Mouse (Mus musculus): Measurements from ENCODE around the gene Tff3. TPM values are rescaled to one million over a fixed set of nuclear protein-coding genes. Genes with fewer than 3 reads are reported as not detected.

Gene Tff3
- total RNA-seq, 2 experiments from 2014 or later = not detected

DNA sequence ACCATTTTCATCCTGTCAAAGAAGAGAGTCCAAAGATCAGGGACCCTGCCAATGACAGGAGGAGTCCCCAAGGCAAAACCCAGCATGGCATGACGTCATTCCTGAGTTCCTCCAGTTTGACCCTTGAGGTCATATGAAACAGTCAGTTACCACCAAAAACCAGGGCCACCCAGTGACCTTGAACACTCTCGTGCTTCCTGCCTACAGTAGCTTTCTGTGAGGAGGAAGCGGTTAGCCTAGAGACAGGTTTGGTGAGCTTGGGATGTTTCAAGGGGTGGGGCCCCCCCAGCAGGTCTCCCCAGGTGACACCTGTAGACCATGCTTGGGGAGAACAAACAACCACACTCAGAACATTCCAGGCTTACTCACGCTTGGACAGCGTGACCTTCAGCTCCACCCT, 51.9 kb downstream of the Tff3 start:
- DNase-seq (ENCODE audit: low spot score in 2 of 2) = no peak

DNA sequence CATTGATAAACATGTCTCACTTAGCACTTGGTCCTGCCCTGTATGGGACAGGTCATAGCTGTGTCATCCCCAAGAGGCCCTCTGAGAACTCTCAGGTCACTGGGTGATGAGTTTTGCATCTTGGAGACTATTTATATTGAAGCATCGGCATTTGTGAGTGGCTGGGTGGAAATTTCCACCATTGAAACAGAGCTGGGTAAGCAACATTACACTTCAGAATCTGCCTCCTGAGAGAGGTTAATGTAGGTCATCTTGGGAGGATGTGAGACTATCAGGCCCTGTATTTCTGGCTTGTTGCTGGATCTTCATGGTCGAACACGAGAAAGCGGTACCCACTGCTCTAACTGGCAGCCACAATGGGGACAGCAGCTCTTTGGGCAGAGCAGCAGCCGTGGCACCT, 54.0 kb downstream of the Tff3 start:
- DNase-seq (ENCODE audit: low spot score in 2 of 2) = no peak

Other genes starting within 250 kb of the Tff3 start
- gene Glp1r, start 227.8 kb downstream of the Tff3 start, total RNA-seq (2021) = 1 to 10 TPM; 1.5 to 1.6 TPM
- under 1 TPM; 0.22 to 0.23 TPM for gene Umodl1, start 175.0 kb downstream of the Tff3 start, total RNA-seq (2021)
- 10 to 100 TPM; 28.1 to 30.5 TPM for gene Abcg1, start 72.0 kb downstream of the Tff3 start, total RNA-seq (2021)
- not detected for gene Tff2, start 14.6 kb upstream of the Tff3 start, total RNA-seq (2021)
- gene Tff1, start 35.6 kb upstream of the Tff3 start, total RNA-seq (2021) = not detected
- not detected for gene Tmprss3, start 69.3 kb upstream of the Tff3 start, total RNA-seq (2021)
- 1 to 10 TPM in 1 of 2 experiments, under 1 TPM in 1; 0.51 to 1.5 TPM for gene Ubash3a, start 78.2 kb upstream of the Tff3 start, total RNA-seq (2021)
- gene Rsph1, start 147.7 kb upstream of the Tff3 start, total RNA-seq (2021) = 10 to 100 TPM; 14.5 to 15.7 TPM
- 1 to 10 TPM; 6.4 to 6.6 TPM for gene Slc37a1, start 157.1 kb upstream of the Tff3 start, total RNA-seq (2021)